Mouse (Mus musculus) heart, embryonic 14.5 days (tissue): ENCODE data around the gene Stau1. TPM values are rescaled to one million over a fixed set of nuclear protein-coding genes. Genes with fewer than 3 reads are reported as not detected.

ENCODE experiments used
- ATAC-seq: fragments of 200-750 bp; cut with Nextera tagmentation; 2 replicates; pipeline ENCODE4 v1.8.0; 2017; ENCODE audit warnings: low read depth, moderate TSS enrichment; ENCODE audit not compliant: insufficient number of reproducible peaks, insufficient read depth, low FRiP score
- H3K27ac ChIP-seq, 2 experiments: fragments of 200-500 bp in 1 of 2; fragments of 300-500 bp in 1 of 2; sonication (generic) in 1 of 2; replicated peaks in 1 of 2; 2 replicates each; pipeline ENCODE4 v1.5.1; 2012 to 2014; ENCODE audit warnings: low read depth in 2 of 2, low read length in 2 of 2, control low read depth in 1 of 2, mild to moderate bottlenecking in 1 of 2, mixed read lengths in 1 of 2; ENCODE audit not compliant: control insufficient read depth in 1 of 2, insufficient read depth in 1 of 2
- H3K27me3 ChIP-seq: fragments of 300-500 bp; sonication (generic); 2 replicates; pipeline ENCODE4 v1.6.1; 2014; ENCODE audit warnings: mild to moderate bottlenecking, low read length, control low read depth; ENCODE audit not compliant: control insufficient read depth, insufficient read depth
- H3K36me3 ChIP-seq: fragments of 300-500 bp; sonication (generic); 2 replicates; pipeline ENCODE4 v1.6.1; 2014; ENCODE audit warnings: mild to moderate bottlenecking, control low read depth, low read length, mixed read lengths; ENCODE audit not compliant: control insufficient read depth, insufficient read depth
- H3K4me1 ChIP-seq, 2 experiments: fragments of 200-500 bp in 1 of 2; fragments of 300-500 bp in 1 of 2; sonication (generic) in 1 of 2; 2 replicates each; pipeline ENCODE4 v1.6.1; 2012 to 2014; ENCODE audit warnings: low read length in 2 of 2, control low read depth in 1 of 2, mixed read lengths in 1 of 2; ENCODE audit not compliant: control insufficient read depth in 2 of 2, insufficient read depth in 2 of 2
- H3K4me2 ChIP-seq: fragments of 300-500 bp; sonication (generic); 2 replicates; pipeline ENCODE4 v1.6.1; 2014; ENCODE audit warnings: mild to moderate bottlenecking, low read length
- H3K4me3 ChIP-seq, 2 experiments: fragments of 200-500 bp in 1 of 2; fragments of 300-500 bp in 1 of 2; sonication (generic) in 1 of 2; 2 replicates each; pipeline ENCODE4 v1.5.1; 2012 to 2014; ENCODE audit warnings: low read length in 2 of 2, mild to moderate bottlenecking in 2 of 2, control low read depth in 1 of 2, low read depth in 1 of 2, moderate library complexity in 1 of 2; ENCODE audit not compliant: control insufficient read depth in 1 of 2, insufficient read depth in 1 of 2
- H3K9ac ChIP-seq: fragments of 300-500 bp; sonication (generic); 2 replicates; pipeline ENCODE4 v1.6.1; 2014; ENCODE audit warnings: mild to moderate bottlenecking, low read length
- H3K9me3 ChIP-seq: fragments of 300-500 bp; sonication (generic); 2 replicates; pipeline ENCODE4 v1.6.1; 2016; ENCODE audit warnings: low read length, control low read depth; ENCODE audit not compliant: control insufficient read depth
- WGBS: fragments of 180-500 bp; shearing (Covaris S2); extraction: QIAGEN DNeasy Blood & Tissue Kit; methylation state at CpG from one replicate; pipeline ENCODE4 v1.1.7; 2014; 5-methylcytosine and 5-hydroxymethylcytosine counted together
- polyA plus RNA-seq: library from polyadenylated mRNA; unstranded; fragments of >200 nt; fragmentation: Nextera tagmentation; extraction: Ambion mirVana; gene quantifications from 2 replicates; pipeline ENCODE4 v1.2.1, GENCODE M21; 2014

The Stau1 gene
- 53.4 and 53.6 TPM in 2 replicates for polyA plus RNA-seq

DNA sequence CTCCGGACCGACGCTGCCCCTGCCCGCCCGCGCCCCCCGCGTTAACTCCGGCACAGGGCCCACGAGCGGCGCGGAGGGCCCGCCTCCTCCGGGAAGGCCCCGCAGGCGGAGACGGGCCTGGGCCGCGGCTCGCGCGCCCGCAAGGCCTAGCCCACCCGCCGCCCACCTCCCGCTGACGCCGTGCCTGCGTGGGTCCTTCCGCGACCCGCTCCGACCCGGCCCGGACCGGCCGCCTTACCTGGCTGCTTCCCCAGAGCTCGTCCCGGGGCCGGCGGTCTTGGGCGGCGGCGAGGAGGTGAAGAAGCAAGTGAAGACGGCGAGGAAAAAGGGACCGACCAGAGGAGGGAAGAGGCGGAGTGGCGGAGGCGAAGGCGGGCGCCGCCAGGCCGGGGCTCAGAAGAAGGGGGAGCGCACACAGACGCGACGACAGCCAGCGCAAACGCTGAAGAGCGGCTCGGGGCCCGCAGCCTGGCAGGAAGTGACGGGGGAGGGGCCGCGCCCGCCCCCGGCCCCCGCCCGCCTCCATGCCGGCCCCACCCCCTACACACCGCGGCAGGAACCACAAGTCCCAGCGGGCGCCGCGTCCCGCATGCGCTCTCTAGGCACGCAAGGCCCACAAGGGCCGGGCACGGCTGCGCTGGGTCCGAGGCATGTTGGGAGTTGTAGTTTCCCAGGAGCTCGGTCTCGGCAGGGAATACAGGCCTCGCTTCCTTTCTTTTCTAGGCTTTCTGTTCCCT is at the start of gene Stau1:
Gene Stau1 (minus strand): TSS at position 504 of the 737 bp plus-strand sequence.
- Histone ChIP-seq H3K36me3 (no peaks in the 10 kb centered on the region), H3K4me2 (peak within 1 kb of the TSS; percentile 86), H3K27me3 (no peaks in the 10 kb centered on the region), H3K4me1 (peaks cover 7 to 40% of the 10 kb centered on the region in 2 experiments), H3K4me3 (peak within 1 kb of the TSS; percentile 93 to 100), H3K9ac (peak within 1 kb of the TSS; percentile 95), H3K27ac (peak within 1 kb of the TSS; percentile 97 to 98), H3K9me3 (no peaks in the 10 kb centered on the region)
- WGBS: under 1% methylated on average over 65 of the region's 88 CpGs
- ATAC-seq: peak; percentile 100

DNA sequence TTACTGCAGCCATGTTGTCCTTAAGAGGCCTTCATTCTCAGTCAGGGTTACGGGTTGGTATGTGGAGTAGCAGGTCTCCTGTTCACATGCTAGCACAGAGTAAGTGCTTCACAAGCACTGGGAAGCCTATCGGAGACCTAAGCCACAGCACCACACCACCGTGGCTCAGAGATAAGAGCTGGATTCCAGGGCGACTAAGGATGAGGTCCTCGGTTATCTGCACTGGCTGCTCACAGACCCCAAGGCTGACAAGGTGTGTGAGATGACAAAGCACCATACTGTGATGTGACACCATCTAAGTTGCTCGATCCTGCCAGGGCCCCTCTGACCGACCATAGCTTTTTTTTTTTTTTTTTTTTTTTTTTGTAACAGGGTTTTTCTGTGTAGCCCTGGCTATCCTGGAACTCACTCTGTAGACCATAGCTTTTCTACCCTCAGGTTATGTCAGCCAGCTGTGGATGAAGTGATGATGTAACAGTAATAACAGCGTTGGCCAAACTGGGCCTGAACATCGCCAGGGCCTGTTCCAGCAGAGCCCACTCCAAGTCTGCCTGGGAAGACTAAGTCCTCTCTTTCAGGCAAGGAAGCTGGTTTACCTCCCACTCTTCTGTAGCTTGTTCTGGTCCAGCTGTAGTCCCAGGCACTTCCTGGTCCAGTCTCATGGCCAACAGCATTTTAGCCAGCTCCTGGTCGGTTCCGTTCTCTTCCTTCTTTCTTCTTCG is 47.5 kb upstream of the Stau1 start:
- H3K27me3 ChIP-seq: no peaks in the 10 kb centered on the region
- H3K4me2 ChIP-seq: no peak overlapping the region
- peak overlapping the region in 1 of 2 experiments; percentile 9; a peak in 1 of 4 replicates for H3K27ac ChIP-seq

DNA sequence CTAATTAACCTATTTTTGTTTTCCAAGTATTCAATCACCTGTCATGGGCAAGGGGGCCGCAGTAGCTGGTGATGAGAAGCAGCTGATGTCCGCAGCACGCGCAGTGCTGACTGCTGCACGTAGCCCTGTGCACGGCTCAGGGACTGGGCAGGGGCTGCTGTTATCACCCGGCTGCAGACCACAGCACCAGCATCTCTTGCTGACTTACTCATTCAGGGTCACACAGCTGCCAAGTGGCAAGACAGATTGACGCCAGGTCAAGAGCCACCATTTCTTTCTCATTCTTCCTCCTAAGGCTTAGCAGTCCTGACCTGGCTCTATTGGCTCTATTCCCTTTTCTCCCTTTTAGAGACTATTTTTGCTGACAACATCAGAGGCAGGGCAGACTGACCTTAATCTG is 43.3 kb upstream of the Stau1 start:
- H3K4me3 ChIP-seq: no peak overlapping the region
- H3K27me3 ChIP-seq: no peaks in the 10 kb centered on the region
- no peaks in the 10 kb centered on the region for H3K9me3 ChIP-seq
- no peak overlapping the region for H3K27ac ChIP-seq
- no peak overlapping the region for H3K9ac ChIP-seq
- no peak for ATAC-seq
- peaks cover 100% of the 10 kb centered on the region for H3K36me3 ChIP-seq
- no peak overlapping the region for H3K4me2 ChIP-seq
- peaks cover 0 to 5% of the 10 kb centered on the region in 2 experiments; a peak in 3 of 4 replicates for H3K4me1 ChIP-seq
- WGBS: 78% methylated on average over 8 of the region's 8 CpGs

More for the DNA sequence above, 47.5 kb upstream of the Stau1 start:
- peak; percentile 15; the same call in 1 of the 2 replicates for ATAC-seq
- peaks cover 3 to 12% of the 10 kb centered on the region in 2 experiments; a peak in 3 of 4 replicates for H3K4me1 ChIP-seq
- peaks cover 96% of the 10 kb centered on the region for H3K36me3 ChIP-seq
- no peaks in the 10 kb centered on the region for H3K9me3 ChIP-seq
- H3K4me3 ChIP-seq: no peak overlapping the region
- H3K9ac ChIP-seq: no peak overlapping the region
- 52% methylated on average over 12 of the region's 12 CpGs for WGBS

DNA sequence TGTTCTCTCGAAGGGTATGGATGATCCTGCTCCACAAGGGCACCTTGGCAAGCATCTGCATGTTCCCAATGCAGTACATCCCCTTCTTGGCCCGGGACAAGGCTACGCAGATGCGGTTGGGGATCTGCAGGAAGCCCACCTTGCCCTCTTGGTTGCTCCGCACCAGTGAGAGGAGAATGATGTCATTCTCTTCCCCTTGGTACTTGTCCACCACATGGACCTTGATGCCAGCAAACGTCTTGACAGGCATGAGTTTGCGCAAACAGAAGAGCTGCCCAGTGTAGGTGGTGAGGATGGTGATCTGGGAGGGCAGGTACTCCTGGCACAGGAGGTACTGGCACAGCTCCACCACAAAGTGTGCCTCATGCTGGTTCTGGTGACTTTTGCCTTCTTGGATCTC is 42.6 kb upstream of the Stau1 start:
- no peaks in the 10 kb centered on the region for H3K27me3 ChIP-seq
- no peaks in the 10 kb centered on the region for H3K9me3 ChIP-seq
- no peak overlapping the region for H3K4me3 ChIP-seq
- no peak for ATAC-seq
- WGBS: 93% methylated on average over 7 of the region's 7 CpGs
- H3K9ac ChIP-seq: no peak overlapping the region
- H3K4me1 ChIP-seq: peaks cover 0 to 5% of the 10 kb centered on the region in 2 experiments; a peak in 3 of 4 replicates
- no peak overlapping the region for H3K4me2 ChIP-seq
- H3K27ac ChIP-seq: no peak overlapping the region
- H3K36me3 ChIP-seq: peaks cover 100% of the 10 kb centered on the region

DNA sequence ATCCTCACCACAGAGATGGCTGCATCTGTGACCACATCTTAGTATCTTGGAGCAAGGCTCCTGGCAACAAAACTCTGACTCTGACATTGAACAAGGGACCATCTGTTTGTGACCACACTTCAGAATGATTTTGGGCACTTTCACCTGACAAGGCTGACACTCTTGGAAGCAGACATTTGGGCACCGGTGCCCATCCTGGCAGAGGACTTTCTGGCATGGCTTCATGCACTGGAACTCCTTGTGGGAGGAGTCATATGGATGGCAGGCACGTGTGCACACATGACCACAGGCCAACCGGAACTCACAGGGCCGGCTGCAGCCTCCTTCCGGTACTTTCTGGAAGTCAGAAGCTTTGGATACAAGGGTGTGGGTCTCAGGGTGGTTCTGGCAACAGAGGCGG is 42.2 kb upstream of the Stau1 start:
- no peak overlapping the region for H3K4me3 ChIP-seq
- 87% methylated on average over 6 of the region's 6 CpGs for WGBS
- no peak overlapping the region for H3K27ac ChIP-seq
- no peaks in the 10 kb centered on the region for H3K9me3 ChIP-seq
- no peak for ATAC-seq
- H3K4me1 ChIP-seq: peaks cover 0 to 3% of the 10 kb centered on the region in 2 experiments; a peak in 2 of 4 replicates
- H3K36me3 ChIP-seq: peaks cover 100% of the 10 kb centered on the region
- H3K9ac ChIP-seq: no peak overlapping the region
- no peak overlapping the region for H3K4me2 ChIP-seq
- H3K27me3 ChIP-seq: no peaks in the 10 kb centered on the region

DNA sequence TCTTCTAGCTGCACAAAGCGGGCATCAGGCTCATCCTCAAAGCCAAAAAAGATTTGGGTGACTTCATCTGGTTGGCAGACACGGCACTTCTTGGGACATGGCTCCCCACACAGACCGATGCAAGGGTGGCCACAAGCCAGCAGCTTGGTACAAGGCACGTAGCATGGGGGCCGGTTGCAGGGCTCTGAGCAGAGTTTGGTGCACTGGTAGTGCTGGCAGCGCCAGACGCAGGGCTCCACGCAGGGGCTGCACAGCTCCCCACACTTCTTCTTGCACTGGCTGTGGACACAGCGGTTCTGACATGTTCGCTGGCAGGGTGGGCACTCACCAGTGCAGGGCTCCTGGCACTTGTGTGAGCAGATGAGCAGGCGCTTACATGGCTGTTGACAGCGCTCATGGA is 41.6 kb upstream of the Stau1 start:
- Histone ChIP-seq H3K9ac (no peak overlapping the region), H3K4me3 (no peak overlapping the region), H3K27ac (no peak overlapping the region), H3K27me3 (no peaks in the 10 kb centered on the region), H3K4me2 (no peak overlapping the region), H3K9me3 (no peaks in the 10 kb centered on the region), H3K36me3 (peaks cover 98% of the 10 kb centered on the region), H3K4me1 (no peaks in the 10 kb centered on the region)
- WGBS: 90% methylated on average over 12 of the region's 12 CpGs
- no peak for ATAC-seq

DNA sequence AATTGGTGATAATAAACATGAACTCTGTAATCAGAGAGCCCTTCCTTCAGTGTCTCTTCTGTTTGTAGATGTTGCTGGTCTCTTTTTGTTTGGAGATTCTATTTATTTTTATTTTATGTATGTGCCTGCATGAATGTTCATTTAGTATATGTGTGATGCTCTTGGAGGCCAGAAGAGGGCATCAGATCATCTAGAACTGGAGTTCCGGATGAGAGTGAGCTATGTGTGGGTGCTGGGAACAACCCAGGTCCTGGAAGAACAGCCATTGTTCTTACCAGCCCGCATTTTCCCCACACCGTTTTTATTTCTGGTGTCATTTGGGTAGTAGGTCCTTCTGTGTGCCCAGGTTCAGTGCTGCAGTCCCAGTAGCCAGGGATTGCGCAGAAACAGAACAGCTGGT is 34.4 kb upstream of the Stau1 start:
- no peak overlapping the region for H3K9ac ChIP-seq
- 94% methylated on average over 4 of the region's 4 CpGs for WGBS
- no peaks in the 10 kb centered on the region for H3K4me1 ChIP-seq
- H3K4me2 ChIP-seq: no peak overlapping the region
- no peak overlapping the region for H3K4me3 ChIP-seq
- ATAC-seq: no peak
- no peaks in the 10 kb centered on the region for H3K9me3 ChIP-seq
- no peak overlapping the region for H3K27ac ChIP-seq
- peaks cover 98% of the 10 kb centered on the region for H3K36me3 ChIP-seq
- H3K27me3 ChIP-seq: no peaks in the 10 kb centered on the region
